Mouse (Mus musculus): Measurements from ENCODE around the gene Kcnn1.

- no peak for TF ChIP-seq CTCF (IDR thresholded peaks at IDR 0.05; ENCODE audit: borderline replicate concordance, control insufficient read depth, extremely low read depth, insufficient read depth, low read length, poor library complexity)
- TF ChIP-seq POLR2A (IDR thresholded peaks at IDR 0.05; ENCODE audit: control insufficient read depth, extremely low read depth, insufficient read depth, low read length, poor library complexity) = no peak
These were observed 40.5 kb upstream of the Kcnn1 start for GRCm38 (mm10) chr8:70903582-70903981.

All from thymus, adult 2 months (tissue).